Mouse (Mus musculus) heart, embryonic 15.5 days (tissue): ENCODE data around the gene Olfr92. TPM values are rescaled to one million over a fixed set of nuclear protein-coding genes. Genes with fewer than 3 reads are reported as not detected.

Source experiments
- ATAC-seq: fragments of 200-750 bp; cut with Nextera tagmentation; replicated peaks from 2 replicates; pipeline ENCODE4 v1.8.0; 2017; ENCODE audit warnings: low read depth, moderate TSS enrichment; ENCODE audit not compliant: insufficient number of reproducible peaks, insufficient read depth, low FRiP score
- H3K27ac ChIP-seq: fragments of 300-500 bp; sonication (generic); 2 replicates; pipeline ENCODE4 v1.5.1; 2015; ENCODE audit warnings: mild to moderate bottlenecking, inconsistent platforms
- H3K27me3 ChIP-seq: fragments of 300-500 bp; sonication (generic); 2 replicates; pipeline ENCODE4 v1.6.1; 2015; ENCODE audit warnings: inconsistent platforms
- H3K36me3 ChIP-seq: fragments of 300-500 bp; sonication (generic); 2 replicates; pipeline ENCODE4 v1.6.1; 2015; ENCODE audit warnings: mild to moderate bottlenecking, inconsistent platforms
- H3K4me1 ChIP-seq: fragments of 300-500 bp; sonication (generic); replicated peaks from 2 replicates; pipeline ENCODE4 v1.6.1; 2015; ENCODE audit warnings: inconsistent platforms
- H3K4me2 ChIP-seq: fragments of 300-500 bp; sonication (generic); 2 replicates; pipeline ENCODE4 v1.6.1; 2015; ENCODE audit warnings: inconsistent platforms, mild to moderate bottlenecking, moderate library complexity
- H3K4me3 ChIP-seq: fragments of 300-500 bp; sonication (generic); 2 replicates; pipeline ENCODE4 v1.5.1; 2015; ENCODE audit warnings: mild to moderate bottlenecking, inconsistent platforms
- H3K9ac ChIP-seq: fragments of 300-500 bp; sonication (generic); 2 replicates; pipeline ENCODE4 v1.6.1; 2015; ENCODE audit warnings: mild to moderate bottlenecking, inconsistent platforms
- H3K9me3 ChIP-seq: fragments of 300-500 bp; sonication (generic); replicated peaks from 2 replicates; pipeline ENCODE4 v1.6.1; 2016; ENCODE audit warnings: inconsistent platforms
- WGBS: fragments of 180-500 bp; shearing (Covaris S2); methylation state at CpG from one replicate; pipeline ENCODE4 v1.1.7; 2015; ENCODE audit warnings: mixed read lengths; 5-methylcytosine and 5-hydroxymethylcytosine counted together
- polyA plus RNA-seq: library from polyadenylated mRNA; unstranded; fragments of >200 nt; fragmentation: Nextera tagmentation; extraction: Ambion mirVana; gene quantifications from 2 replicates; pipeline ENCODE4 v1.2.1, GENCODE M21; 2015

Gene Olfr92
- polyA plus RNA-seq, 1 experiment from 2014 or later, result not detected

GRCm38 (mm10) chr17:37078990-37079389 is 40.9 kb downstream of the Olfr92 start:
- Histone ChIP-seq H3K27ac (no peak overlapping the region), H3K4me1 (no peaks in the 10 kb centered on the region), H3K4me3 (no peak overlapping the region), H3K27me3 (no peaks in the 10 kb centered on the region), H3K36me3 (no peaks in the 10 kb centered on the region), H3K9ac (no peak overlapping the region), H3K4me2 (no peak overlapping the region), H3K9me3 (no peaks in the 10 kb centered on the region)
- ATAC-seq, result no peak
- 61% methylated on average over 2 of the region's 2 CpGs for WGBS

- Histone ChIP-seq H3K4me1 (no peaks in the 10 kb centered on the region), H3K27me3 (no peaks in the 10 kb centered on the region), H3K27ac (no peak overlapping the region), H3K36me3 (no peaks in the 10 kb centered on the region), H3K4me3 (no peak overlapping the region), H3K4me2 (no peak overlapping the region), H3K9ac (no peak overlapping the region), H3K9me3 (no peaks in the 10 kb centered on the region)
- WGBS, result 39% methylated on average over 1 of the region's 1 CpGs
- no peak for ATAC-seq
These were observed 41.7 kb downstream of the Olfr92 start for GRCm38 (mm10) chr17:37078193-37078592.

- Histone ChIP-seq H3K9me3 (no peaks in the 10 kb centered on the region), H3K4me2 (no peak overlapping the region), H3K27me3 (no peaks in the 10 kb centered on the region), H3K4me1 (no peaks in the 10 kb centered on the region), H3K36me3 (peaks cover 14% of the 10 kb centered on the region), H3K4me3 (no peak overlapping the region), H3K27ac (no peak overlapping the region), H3K9ac (no peak overlapping the region)
- WGBS, result 51% methylated on average over 2 of the region's 2 CpGs
- no peak for ATAC-seq
These were observed 44.1 kb downstream of the Olfr92 start for GRCm38 (mm10) chr17:37075766-37076165.

GRCm38 (mm10) chr17:37075181-37075580 is 44.7 kb downstream of the Olfr92 start:
- 83% methylated on average over 6 of the region's 6 CpGs for WGBS
- H3K4me1 ChIP-seq, result no peaks in the 10 kb centered on the region

GRCm38 (mm10) chr17:37072730-37073276 is 47.1 kb downstream of the Olfr92 start:
- no peak for ATAC-seq
- H3K4me2 ChIP-seq, result no peak overlapping the region
- no peak overlapping the region for H3K9ac ChIP-seq
- no peak overlapping the region for H3K27ac ChIP-seq
- peaks cover 22% of the 10 kb centered on the region for H3K36me3 ChIP-seq
- H3K4me1 ChIP-seq, result no peaks in the 10 kb centered on the region
- H3K4me3 ChIP-seq, result no peak overlapping the region
- H3K27me3 ChIP-seq, result no peaks in the 10 kb centered on the region
- WGBS, result 65% methylated on average over 11 of the region's 11 CpGs
- no peaks in the 10 kb centered on the region for H3K9me3 ChIP-seq

More at GRCm38 (mm10) chr17:37075181-37075580, 44.7 kb downstream of the Olfr92 start:
- H3K9ac ChIP-seq, result no peak overlapping the region
- no peak overlapping the region for H3K4me2 ChIP-seq
- ATAC-seq, result no peak
- H3K27ac ChIP-seq, result no peak overlapping the region
- H3K4me3 ChIP-seq, result no peak overlapping the region
- peaks cover 18% of the 10 kb centered on the region for H3K36me3 ChIP-seq
- no peaks in the 10 kb centered on the region for H3K9me3 ChIP-seq
- no peaks in the 10 kb centered on the region for H3K27me3 ChIP-seq

DNA sequence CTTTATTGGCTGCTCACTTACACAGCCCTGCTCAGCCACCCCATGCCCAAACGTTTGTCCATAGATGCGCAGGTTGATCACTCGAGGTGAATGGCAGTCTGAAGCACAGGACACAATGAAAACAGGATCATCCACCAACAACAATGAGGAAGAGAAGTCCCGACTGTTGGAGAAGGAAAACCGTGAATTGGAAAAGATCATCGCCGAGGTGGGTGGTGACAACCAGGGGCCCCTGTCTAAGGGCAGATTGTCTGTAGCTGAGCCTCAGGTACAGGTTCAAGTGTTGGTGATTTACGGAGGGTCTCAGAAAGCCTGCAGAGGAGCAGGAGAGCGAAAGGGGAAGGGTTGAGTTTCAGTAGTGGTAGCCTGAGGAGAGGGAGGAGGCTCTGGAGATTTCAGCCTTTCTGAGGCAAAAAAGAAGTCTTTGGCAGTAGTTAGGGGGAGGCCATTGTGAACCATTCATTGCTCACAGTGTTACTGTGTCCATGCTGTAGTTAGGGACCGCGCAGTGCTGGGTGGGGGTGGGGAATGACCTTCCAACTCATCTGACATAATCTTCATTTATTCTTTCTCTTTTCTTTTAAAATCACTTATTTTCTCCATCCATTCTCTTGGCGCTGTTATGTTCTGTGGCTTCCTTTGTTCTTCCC is 47.7 kb downstream of the Olfr92 start:
- Histone ChIP-seq H3K9ac (no peak overlapping the region), H3K27me3 (no peaks in the 10 kb centered on the region), H3K4me3 (no peak overlapping the region), H3K4me1 (no peaks in the 10 kb centered on the region), H3K36me3 (peaks cover 27% of the 10 kb centered on the region), H3K9me3 (no peaks in the 10 kb centered on the region), H3K27ac (no peak overlapping the region), H3K4me2 (no peak overlapping the region)
- ATAC-seq, result no peak
- WGBS, result 84% methylated on average over 12 of the region's 12 CpGs

DNA sequence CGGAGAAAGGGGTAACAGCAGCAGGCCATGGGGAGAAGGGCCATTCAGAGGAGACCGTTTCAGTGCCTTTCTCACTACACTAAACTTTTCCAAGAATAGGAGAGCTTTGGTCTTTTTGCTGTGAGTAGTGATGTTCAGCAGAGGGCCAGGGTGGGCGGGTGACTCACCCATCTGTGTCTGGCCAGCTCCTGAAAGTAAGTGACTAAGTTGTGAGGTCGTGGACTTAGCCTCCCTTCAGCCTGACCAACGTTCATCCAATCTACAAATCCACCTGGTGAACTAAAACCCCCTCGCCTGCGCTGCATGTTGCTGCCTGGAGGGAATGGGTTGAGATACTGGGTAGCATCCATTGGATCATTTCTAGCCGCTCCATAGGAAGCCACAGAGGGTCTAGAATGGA is 49.8 kb downstream of the Olfr92 start:
- no peak for ATAC-seq
- H3K9me3 ChIP-seq, result no peaks in the 10 kb centered on the region
- no peak overlapping the region for H3K27ac ChIP-seq
- H3K9ac ChIP-seq, result no peak overlapping the region
- no peaks in the 10 kb centered on the region for H3K27me3 ChIP-seq
- no peaks in the 10 kb centered on the region for H3K4me1 ChIP-seq
- WGBS, result 79% methylated on average over 8 of the region's 8 CpGs
- H3K36me3 ChIP-seq, result peaks cover 39% of the 10 kb centered on the region
- no peak overlapping the region for H3K4me2 ChIP-seq
- no peak overlapping the region for H3K4me3 ChIP-seq

- no peak for ATAC-seq
- no peak overlapping the region for H3K4me3 ChIP-seq
- H3K27ac ChIP-seq, result no peak overlapping the region
- H3K9me3 ChIP-seq, result no peaks in the 10 kb centered on the region
- H3K9ac ChIP-seq, result no peak overlapping the region
- no peak overlapping the region for H3K4me2 ChIP-seq
- H3K36me3 ChIP-seq, result peaks cover 46% of the 10 kb centered on the region
- no peaks in the 10 kb centered on the region for H3K27me3 ChIP-seq
- H3K4me1 ChIP-seq, result no peaks in the 10 kb centered on the region
- 83% methylated on average over 1 of the region's 1 CpGs for WGBS
These were observed 52.0 kb downstream of the Olfr92 start for GRCm38 (mm10) chr17:37067861-37068260.

DNA sequence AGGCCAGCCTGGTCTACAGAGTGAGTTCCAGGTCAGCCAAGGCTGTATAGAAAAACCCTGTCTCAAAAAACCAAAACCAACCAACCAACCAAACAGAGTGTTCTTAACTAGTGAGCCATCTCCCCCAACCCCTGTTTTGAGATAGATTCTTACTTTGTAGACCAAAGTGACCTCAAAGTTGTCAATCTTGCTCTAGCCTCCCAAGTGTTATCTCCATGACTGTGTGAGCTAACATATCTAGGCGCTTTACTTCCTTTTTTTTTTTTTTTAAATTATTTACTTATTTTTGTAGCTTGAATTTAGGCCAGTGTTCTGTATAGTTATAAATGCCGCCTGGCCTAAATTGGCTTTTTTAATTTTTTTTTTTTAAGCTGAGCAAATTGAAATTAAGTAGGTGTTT is 53.9 kb downstream of the Olfr92 start:
- Histone ChIP-seq H3K9me3 (no peaks in the 10 kb centered on the region), H3K9ac (no peak overlapping the region), H3K4me1 (no peaks in the 10 kb centered on the region), H3K27ac (no peak overlapping the region), H3K4me2 (no peak overlapping the region), H3K4me3 (no peak overlapping the region), H3K27me3 (no peaks in the 10 kb centered on the region), H3K36me3 (peaks cover 36% of the 10 kb centered on the region; the same call in 1 of the 2 replicates)
- 94% methylated on average over 2 of the region's 2 CpGs for WGBS
- no peak for ATAC-seq

DNA sequence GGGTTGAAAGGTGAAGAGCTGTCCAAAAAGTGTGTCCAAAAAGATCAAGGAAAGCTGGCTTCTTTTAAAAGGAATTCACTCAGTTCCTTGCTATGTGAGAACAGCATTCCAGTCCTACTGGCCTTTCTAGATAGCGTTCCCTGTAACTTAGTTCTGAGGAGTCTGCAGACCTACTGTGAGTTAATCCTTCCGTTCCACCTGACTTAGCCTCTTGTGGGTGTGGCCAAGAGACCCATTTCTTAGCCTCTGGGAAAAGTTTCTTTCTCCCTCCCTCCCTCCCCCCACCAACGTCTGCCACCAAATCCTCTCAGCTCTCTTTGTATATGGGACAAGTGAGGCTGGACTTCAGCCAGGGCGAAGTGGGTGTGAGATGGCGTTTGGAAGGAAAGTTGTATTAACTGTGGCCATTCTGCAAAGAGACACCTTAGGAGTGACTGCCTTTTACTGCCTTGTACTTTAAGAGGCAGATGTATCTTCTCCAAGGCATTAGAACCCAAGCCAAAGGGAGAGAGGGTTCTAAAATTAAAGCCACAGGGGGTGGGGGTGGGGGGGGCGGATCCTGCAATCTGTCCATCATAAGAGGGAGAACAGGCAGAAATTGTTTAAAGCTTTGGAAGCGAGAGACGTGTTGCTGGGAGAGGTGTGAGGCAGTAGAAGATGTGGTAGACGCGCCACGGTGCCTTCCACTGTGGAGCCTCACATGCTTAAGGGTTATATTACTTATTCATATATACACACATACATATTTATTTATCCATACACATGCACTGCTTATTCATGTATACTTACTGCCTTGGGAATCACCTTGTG is 56.0 kb downstream of the Olfr92 start:
- ATAC-seq, result no peak
- H3K4me1 ChIP-seq, result no peaks in the 10 kb centered on the region
- H3K36me3 ChIP-seq, result peaks cover 33% of the 10 kb centered on the region; the same call in 1 of the 2 replicates
- H3K9me3 ChIP-seq, result no peaks in the 10 kb centered on the region
- 78% methylated on average over 11 of the region's 11 CpGs for WGBS
- no peaks in the 10 kb centered on the region for H3K27me3 ChIP-seq
- H3K4me2 ChIP-seq, result no peak overlapping the region
- no peak overlapping the region for H3K4me3 ChIP-seq
- no peak overlapping the region for H3K27ac ChIP-seq
- H3K9ac ChIP-seq, result no peak overlapping the region

DNA sequence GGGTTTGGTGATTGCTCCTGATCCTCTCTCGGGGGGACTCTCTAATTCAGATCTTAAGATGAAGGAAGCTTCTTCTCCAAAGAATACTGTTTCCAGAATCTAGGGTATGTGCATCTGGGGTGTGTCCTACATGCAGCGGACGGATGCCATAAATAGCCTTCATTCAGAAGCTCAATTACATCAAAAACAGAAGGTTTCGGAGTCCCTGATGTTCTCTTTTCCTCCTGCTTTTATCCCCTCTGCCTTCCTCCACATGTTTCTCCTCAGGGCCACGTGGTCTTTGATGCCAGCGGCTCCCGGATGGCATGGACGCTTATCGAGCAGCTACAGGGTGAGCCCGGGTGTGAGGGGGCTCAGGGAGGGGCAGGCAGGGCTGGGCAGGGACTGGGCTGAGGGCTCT is 56.8 kb downstream of the Olfr92 start:
- H3K36me3 ChIP-seq, result peaks cover 35% of the 10 kb centered on the region; the same call in 1 of the 2 replicates
- ATAC-seq, result no peak
- WGBS, result 67% methylated on average over 10 of the region's 10 CpGs
- no peak overlapping the region for H3K4me2 ChIP-seq
- no peaks in the 10 kb centered on the region for H3K4me1 ChIP-seq
- no peaks in the 10 kb centered on the region for H3K9me3 ChIP-seq
- no peak overlapping the region for H3K9ac ChIP-seq
- H3K27ac ChIP-seq, result no peak overlapping the region
- H3K4me3 ChIP-seq, result no peak overlapping the region
- no peaks in the 10 kb centered on the region for H3K27me3 ChIP-seq
